ENCODE assay signal across 12 mouse cellular contexts in genomic region chr17:13132352-13132751, GRCm38 (mm10). TPM values are rescaled to one million over a fixed set of nuclear protein-coding genes. Genes with fewer than 3 reads are reported as not detected.
"Had no signal": no experiment of that assay in that cellular context is flagged by ENCODE, and none has a peak within 500 bp of the region (broad histone marks: within the 10 kb centered on the region; RNA-seq: fewer than 3 reads in every experiment).

No protein-coding gene starts in this region.

RNA-seq across cellular contexts. Expression of gene Unc93a, which starts 0.7 kb away (rescaled TPM):
- polyA plus RNA-seq: kidney, embryonic 16.5 days; limb, embryonic 10.5 days; liver, embryonic 12.5 days; liver, embryonic 15.5 days; lung, embryonic 15.5 days; midbrain, embryonic 11.5 days; midbrain, embryonic 15.5 days; myocyte; neural tube, embryonic 14.5 days; spleen, adult 2 months; stomach, embryonic 16.5 days; urinary bladder, adult 2 months had no signal
